Mouse (Mus musculus) B cell, adult 62 days (primary cell): ENCODE data around the gene Patz1. TPM values are rescaled to one million over a fixed set of nuclear protein-coding genes. Genes with fewer than 3 reads are reported as not detected.

Source experiments
- total RNA-seq: library from RNA; stranded (reverse); gene quantifications from 4 replicates; pipeline ENCODE4 v1.2.4, GENCODE M21; 2023

The Patz1 gene
- total RNA-seq, result 80.7 to 89.7 TPM (median 88.6 TPM) in 4 replicates

GRCm38 (mm10) chr11:3288521-3289301 is at the start of gene Patz1:
TSS of gene Patz1 (plus strand) at chr11:3288874.

DNA sequence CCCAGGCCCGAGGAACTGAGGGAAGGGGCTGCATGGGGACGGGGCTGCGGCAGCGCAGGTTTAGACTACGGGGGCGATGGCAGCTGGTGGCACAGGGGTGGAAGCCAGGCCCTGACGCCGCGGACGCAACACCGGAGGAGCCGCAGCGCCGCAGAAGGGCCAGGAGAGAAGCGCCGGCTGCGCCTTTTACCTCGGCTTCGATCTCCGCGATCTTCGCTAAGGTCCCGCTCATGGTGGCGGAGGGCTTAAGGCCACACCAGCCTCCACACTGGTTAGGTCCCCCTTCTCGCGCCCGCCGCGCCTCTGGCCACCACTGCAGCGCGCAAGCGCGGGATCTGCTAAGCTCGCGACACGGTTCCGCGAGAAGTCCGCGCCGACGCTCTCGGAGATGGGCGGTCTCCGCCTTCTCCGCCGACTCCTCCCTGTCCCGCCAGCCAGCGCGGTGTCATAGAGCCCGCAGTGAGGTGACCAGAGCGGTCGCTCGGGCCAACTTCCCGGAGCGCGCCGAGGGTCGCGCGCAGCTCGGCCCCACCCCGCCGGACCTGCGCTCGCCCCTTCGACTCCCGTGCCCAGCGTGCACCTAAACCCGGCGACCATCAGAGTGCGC is 22.5 kb upstream of the Patz1 start, which contains the start of gene Drg1:
Drg1 (minus strand) TSS at position 337 of the 607 bp plus-strand sequence.

DNA sequence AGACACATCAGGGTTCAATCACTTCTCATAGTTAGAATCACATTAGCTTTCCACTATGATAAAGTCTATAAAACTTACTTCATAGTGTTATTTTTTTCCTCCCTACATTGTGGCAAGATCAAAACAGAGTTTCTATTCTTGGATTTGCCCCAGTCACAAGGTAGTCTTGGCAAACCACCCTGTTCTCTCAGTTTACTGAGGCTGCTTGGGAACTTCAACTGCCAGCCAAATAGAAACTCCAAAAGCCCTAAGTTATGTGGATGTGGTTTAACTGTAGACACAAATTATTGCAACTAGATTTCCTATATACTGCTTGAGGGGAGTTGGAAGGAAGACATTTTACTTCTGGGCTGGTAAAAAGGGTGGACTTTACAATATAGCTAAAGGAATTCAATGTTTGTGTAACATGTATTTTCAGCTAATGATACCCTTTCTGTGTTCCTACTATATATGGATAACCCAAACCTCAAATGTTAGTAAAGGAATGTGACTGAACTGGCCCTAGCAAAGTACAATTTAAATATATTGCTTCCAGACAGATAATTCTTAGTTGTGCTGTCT is 41.3 kb downstream of the Patz1 start, which contains the start of gene Pik3ip1:
Pik3ip1 (plus strand) TSS at position 511 of the 561 bp plus-strand sequence.

Other genes starting within 250 kb of the Patz1 start
- gene Sfi1, start 95.4 kb upstream of the Patz1 start, total RNA-seq, result 162 to 228 TPM (median 199 TPM) in 4 replicates
- 90.2 to 104 TPM (median 97.4 TPM) in 4 replicates for gene Eif4enif1, start 86.5 kb upstream of the Patz1 start, total RNA-seq
- gene Drg1, start 22.5 kb upstream of the Patz1 start, total RNA-seq, result 62.8 to 68.7 TPM (median 67.5 TPM) in 4 replicates
- gene Pik3ip1, start 41.5 kb downstream of the Patz1 start, total RNA-seq, result 255 to 281 TPM (median 262 TPM) in 4 replicates
- gene Limk2, start 120.3 kb downstream of the Patz1 start, total RNA-seq, result 76.5 to 81.8 TPM (median 80.0 TPM) in 4 replicates
- gene Rnf185, start 163.5 kb downstream of the Patz1 start, total RNA-seq, result 21.5 to 26.9 TPM (median 23.4 TPM) in 4 replicates
- gene Pla2g3, start 199.4 kb downstream of the Patz1 start, total RNA-seq, result not detected in 4 replicates
- gene Inpp5j, start 215.9 kb downstream of the Patz1 start, total RNA-seq, result not detected in 4 replicates
- gene Selenom, start 225.8 kb downstream of the Patz1 start, total RNA-seq, result 0.66 to 1.8 TPM (median 1.2 TPM) in 4 replicates